Mouse (Mus musculus): ENCODE measurements around the gene D630039A03Rik.

D630039A03Rik gene

GRCm38 (mm10) chr4:57916201-57916661 is at the start of gene D630039A03Rik:
TSS of gene D630039A03Rik (minus strand) at chr4:57916297.
- DNase-seq: no peak

GRCm38 (mm10) chr4:57965516-57965915 is 49.4 kb upstream of the D630039A03Rik start:
- DNase-seq: no peak

GRCm38 (mm10) chr4:57964143-57964542 is 48.0 kb upstream of the D630039A03Rik start:
- DNase-seq: no peak

- DNase-seq: no peak
These were observed 43.0 kb upstream of the D630039A03Rik start for GRCm38 (mm10) chr4:57959056-57959455.

- no peak for DNase-seq
These were observed 42.0 kb upstream of the D630039A03Rik start for GRCm38 (mm10) chr4:57958098-57958497.

- no peak for DNase-seq
These were observed 41.3 kb upstream of the D630039A03Rik start for GRCm38 (mm10) chr4:57957200-57958085.

- peak; percentile 96 for DNase-seq
These were observed 40.2 kb upstream of the D630039A03Rik start, which contains the start of gene Txn1 for GRCm38 (mm10) chr4:57956029-57956960. TSS of gene Txn1 (minus strand) at chr4:57956411.

GRCm38 (mm10) chr4:57955544-57955958 is 39.5 kb upstream of the D630039A03Rik start:
- peak; percentile 70 for DNase-seq

GRCm38 (mm10) chr4:57954991-57955390 is 38.9 kb upstream of the D630039A03Rik start:
- no peak for DNase-seq

GRCm38 (mm10) chr4:57954580-57954979 is 38.5 kb upstream of the D630039A03Rik start:
- no peak for DNase-seq

GRCm38 (mm10) chr4:57953796-57954195 is 37.7 kb upstream of the D630039A03Rik start:
- no peak for DNase-seq

GRCm38 (mm10) chr4:57952891-57953290 is 36.8 kb upstream of the D630039A03Rik start:
- no peak for DNase-seq

- DNase-seq: no peak
These were observed 36.3 kb upstream of the D630039A03Rik start for GRCm38 (mm10) chr4:57952416-57952815.

GRCm38 (mm10) chr4:57949866-57950265 is 33.8 kb upstream of the D630039A03Rik start:
- DNase-seq: no peak

GRCm38 (mm10) chr4:57947476-57947875 is 31.4 kb upstream of the D630039A03Rik start:
- DNase-seq: no peak

GRCm38 (mm10) chr4:57947036-57947435 is 30.9 kb upstream of the D630039A03Rik start:
- no peak for DNase-seq

GRCm38 (mm10) chr4:57942892-57943291 is 26.8 kb upstream of the D630039A03Rik start:
- no peak for DNase-seq

GRCm38 (mm10) chr4:57940631-57941030 is 24.5 kb upstream of the D630039A03Rik start:
- no peak for DNase-seq

- no peak for DNase-seq
These were observed 21.2 kb upstream of the D630039A03Rik start for GRCm38 (mm10) chr4:57937292-57937691.

- DNase-seq: no peak
These were observed 18.1 kb upstream of the D630039A03Rik start for GRCm38 (mm10) chr4:57934181-57934580.

GRCm38 (mm10) chr4:57930559-57931170 is 14.6 kb upstream of the D630039A03Rik start:
- no peak for DNase-seq

GRCm38 (mm10) chr4:57927464-57928205 is 11.5 kb upstream of the D630039A03Rik start:
- DNase-seq: no peak

Data from right cerebral cortex, adult 18-20 months (tissue).